Mouse (Mus musculus) neutrophil, adult 5-6 weeks (primary cell): ENCODE results near the gene Ryr1. TPM values are rescaled to one million over a fixed set of nuclear protein-coding genes. Genes with fewer than 3 reads are reported as not detected.

Experiments
- ATAC-seq: fragments of 151-379, 151-347 bp; 2 replicates; pipeline ENCODE4 v1.8.0; 2017; ENCODE audit warnings: mild to moderate bottlenecking, moderate TSS enrichment; ENCODE audit not compliant: insufficient number of reproducible peaks, poor library complexity, low FRiP score, severe bottlenecking; ENCODE audit errors: extremely low read depth
- total RNA-seq: library from RNA; stranded (forward); fragments of 200-1000 nt; gene quantifications from 2 replicates; pipeline ENCODE4 v1.2.3, GENCODE M21; 2017

Ryr1 gene
- total RNA-seq, 1 experiment from 2014 or later, result 1.0 TPM

- no peak for ATAC-seq
Measured at GRCm38 (mm10) chr7:29044302-29044701, 80.7 kb downstream of the Ryr1 start.

- no peak for ATAC-seq
Measured at GRCm38 (mm10) chr7:29043674-29044057, 81.3 kb downstream of the Ryr1 start.

DNA sequence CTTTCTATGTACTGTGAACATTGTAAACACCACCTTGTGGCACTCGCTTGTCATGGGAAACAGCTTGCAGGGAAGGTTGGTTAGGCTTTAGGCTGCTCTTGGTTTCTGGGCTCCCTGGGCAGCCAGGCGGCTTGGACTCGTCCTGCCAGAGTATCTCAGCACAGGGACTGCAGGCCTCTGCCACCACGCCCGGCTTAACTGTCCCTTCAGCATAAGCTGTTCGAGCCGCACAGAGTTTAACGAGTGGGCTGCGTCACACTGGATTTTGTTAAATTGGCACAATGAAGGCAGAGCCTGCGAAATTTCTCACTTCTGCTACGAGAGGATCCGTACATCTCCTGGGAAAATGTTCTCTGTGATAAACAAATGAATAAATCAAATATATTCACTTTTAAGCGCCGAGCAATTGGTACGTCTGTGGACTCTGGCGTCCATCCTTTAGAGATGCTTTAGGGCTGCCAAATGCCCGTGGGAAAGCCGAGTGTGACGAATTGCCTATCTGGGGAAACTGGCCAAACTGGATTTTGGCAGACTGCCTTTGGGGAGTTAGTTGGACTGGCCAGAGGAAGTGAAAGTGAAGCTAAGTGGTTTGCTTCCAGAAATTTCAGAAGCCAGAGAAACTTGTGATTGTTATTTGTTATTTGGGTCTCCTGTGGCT lies 81.8 kb downstream of the Ryr1 start:
- no peak for ATAC-seq

DNA sequence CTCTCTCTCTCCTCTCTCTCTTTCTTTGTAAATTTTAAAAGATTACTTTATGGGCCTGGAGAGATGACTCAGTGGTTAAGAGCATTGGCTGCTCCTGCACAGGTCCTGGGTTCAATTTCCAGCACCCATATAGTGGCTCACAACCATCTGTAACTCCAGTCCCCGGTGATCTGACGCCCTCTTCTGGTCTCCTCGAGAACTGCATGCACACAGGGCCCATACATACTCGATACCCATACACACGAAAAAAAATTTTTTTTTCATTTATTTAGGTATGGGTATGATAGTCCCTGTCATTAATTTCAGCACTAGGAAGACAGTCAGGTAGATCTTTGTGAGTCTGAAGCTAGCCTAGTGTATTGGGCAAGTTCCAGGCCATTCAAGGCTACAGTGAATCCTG lies 83.8 kb downstream of the Ryr1 start:
- no peak for ATAC-seq

- ATAC-seq, result no peak
Measured at GRCm38 (mm10) chr7:29039985-29040661, 84.9 kb downstream of the Ryr1 start.

GRCm38 (mm10) chr7:29039604-29039984 lies 85.4 kb downstream of the Ryr1 start:
- ATAC-seq, result peak; percentile 81

- ATAC-seq, result no peak
Measured at GRCm38 (mm10) chr7:29037261-29037660, 87.7 kb downstream of the Ryr1 start.

- peak; percentile 41; the same call in 1 of the 2 replicates for ATAC-seq
Measured at GRCm38 (mm10) chr7:29032685-29033084, 92.3 kb downstream of the Ryr1 start.

- ATAC-seq, result no peak
Measured at GRCm38 (mm10) chr7:29031641-29032040, 93.3 kb downstream of the Ryr1 start.

DNA sequence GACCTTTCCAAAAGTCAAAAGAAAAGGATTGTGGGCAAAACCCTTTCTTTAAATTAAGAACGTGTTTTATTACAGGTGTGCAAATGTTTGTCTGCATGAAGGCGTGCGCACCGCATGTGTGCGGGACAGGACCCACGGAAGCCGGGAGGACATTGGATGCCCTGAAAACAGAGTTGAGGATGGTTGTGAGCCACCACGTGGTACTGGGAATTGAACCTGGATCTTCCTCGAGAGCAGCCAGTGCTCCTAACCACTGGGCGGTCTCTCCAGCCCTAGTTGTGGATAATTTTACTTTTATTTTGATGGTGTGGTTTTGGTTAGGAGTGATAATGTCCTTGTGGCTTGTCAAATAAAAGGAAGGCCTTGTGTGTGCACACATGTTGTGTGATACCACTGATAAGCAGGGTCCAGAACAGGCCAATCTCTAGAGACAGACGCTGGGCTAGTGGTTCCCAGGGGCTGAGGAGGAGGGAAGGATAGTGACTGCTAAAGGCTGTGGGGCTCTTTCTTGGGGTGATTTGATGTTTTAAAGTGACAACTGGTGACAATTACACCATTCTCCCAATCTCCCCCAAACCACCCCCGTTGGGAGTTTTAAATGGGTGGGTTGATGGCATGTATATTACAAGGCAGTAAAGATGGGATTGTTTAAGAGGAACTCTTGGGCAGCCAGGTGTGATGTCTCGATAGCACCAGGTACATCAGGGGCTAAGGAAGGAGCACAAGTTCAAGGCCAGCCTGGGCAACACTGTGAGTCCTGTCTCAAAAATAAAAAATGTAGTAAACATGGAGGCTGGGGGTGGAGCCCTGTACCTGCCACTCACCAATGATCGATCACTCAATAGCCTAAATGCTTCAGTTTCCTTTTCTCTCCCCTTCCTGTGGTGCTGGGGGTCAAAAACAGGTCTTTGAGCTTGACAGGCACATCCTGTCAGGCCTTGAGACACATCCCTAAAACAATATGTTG lies 95.0 kb downstream of the Ryr1 start:
- no peak for ATAC-seq

- ATAC-seq, result no peak
Measured at GRCm38 (mm10) chr7:29028761-29029160, 96.2 kb downstream of the Ryr1 start.

DNA sequence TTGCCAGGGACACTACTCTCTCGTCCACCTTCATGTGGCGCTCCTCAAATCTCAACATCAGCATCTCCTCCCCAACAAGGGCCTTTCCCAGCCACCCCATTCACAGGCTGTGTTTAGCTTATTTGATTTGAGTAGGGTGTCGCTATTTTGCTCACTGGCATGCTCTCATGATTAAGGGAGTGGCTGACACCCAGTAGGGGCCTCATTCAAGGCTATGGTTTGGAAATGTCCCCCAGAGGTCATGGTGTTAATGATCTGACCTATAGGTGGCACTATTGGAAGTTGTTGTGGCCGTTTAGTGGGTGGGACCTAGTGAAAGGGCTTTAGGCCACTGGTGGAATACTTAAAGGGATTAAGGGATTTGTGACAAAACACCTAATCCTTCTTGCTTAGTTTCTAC lies 98.2 kb downstream of the Ryr1 start:
- ATAC-seq, result no peak

DNA sequence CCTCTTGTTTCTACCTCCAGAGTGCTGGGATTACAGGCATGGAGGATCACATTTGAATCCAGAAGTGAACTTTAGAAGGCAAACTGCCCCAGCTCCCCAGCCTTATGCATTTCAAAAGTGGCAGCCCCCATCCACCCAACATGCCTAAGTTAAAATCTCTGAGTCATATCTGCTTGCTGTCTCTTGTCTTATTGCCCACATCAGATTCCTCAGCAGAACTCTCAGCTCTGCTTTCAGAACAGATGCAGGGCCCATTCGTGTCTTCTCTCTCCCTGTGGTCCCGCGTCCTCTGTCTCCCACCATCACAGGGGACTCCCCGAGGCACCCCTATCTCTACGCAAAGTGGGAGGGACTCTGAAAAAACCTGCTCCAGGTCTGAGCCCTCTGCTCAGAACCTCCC lies 98.8 kb downstream of the Ryr1 start:
- ATAC-seq, result no peak

GRCm38 (mm10) chr7:29025566-29025965 lies 99.4 kb downstream of the Ryr1 start:
- no peak for ATAC-seq

DNA sequence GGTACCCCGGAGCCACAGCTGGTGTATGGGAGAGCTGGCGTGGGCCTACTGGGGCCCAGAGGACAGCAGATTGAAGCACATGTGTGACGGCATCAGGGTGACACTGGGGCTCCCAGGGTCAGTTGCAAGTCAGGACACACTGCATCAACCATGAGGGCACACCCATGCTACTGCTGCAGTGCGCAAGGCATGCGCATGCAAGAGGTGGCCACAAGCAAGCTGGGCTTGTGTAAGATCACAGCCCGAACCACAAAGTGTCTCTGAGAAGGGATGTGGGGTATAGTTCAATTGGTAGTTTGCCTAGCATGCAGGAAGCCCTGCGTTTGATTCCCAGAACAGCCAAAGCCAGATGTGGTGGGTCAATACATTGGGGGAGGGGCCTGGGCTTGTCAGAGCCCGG lies 101.5 kb downstream of the Ryr1 start:
- no peak for ATAC-seq

- ATAC-seq, result no peak
Measured at GRCm38 (mm10) chr7:29022479-29022878, 102.5 kb downstream of the Ryr1 start.

DNA sequence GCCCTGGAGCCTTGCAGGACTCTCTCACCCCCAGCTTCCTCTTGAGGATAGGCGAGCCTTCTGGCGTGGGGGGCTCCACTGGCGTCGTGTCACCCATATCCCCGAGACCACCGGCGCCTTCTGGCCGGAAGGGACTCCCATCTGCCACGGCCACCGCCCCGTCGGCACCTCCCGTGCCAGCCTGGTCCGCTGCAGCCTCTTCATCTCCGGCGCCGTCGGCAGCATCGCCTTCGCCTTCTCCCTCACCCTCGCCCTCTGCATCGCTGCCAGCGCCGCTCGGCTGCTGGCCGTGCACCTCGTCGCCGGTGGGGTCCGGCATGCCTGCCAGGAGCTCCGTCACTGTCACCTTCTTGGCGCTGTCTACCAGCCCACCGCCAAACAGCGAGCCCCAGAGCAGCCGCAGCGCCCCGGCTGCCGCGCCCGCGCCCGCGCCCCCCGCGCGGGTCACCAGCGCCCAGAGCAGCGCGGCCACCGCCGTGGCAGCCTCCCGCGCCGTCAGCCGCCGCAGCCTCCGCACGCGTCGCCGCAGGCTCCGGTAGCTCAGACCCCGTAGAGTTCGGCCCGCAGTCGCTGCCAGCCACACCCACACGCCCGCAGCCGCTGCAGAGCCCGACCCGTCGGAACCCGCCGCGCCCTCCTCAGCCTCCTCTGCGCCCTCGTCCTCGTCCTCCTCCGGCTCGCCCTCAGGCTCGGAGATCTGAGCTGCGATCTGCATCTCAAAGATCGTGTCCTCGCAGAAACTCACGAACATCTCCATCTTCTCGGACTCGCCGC lies 105.3 kb downstream of the Ryr1 start:
- no peak for ATAC-seq

DNA sequence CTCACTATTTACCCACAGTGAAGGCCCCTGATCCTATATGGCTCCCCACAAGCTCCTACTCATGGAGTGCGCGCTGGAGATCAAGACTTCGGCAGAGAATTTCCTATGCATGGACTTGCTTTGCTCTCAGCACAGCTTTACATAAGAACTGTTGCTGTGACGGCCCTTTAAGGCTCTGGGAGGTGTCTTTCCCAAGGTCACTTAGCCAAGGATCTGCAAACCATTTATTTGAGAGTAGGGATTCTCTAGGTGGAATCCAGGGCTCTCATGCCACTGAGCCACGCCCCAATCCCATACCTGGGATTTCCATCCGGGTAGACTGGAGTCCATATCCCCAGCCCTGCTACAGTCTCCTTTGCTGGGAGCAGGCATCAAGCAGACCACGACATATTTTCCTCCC lies 107.8 kb downstream of the Ryr1 start:
- ATAC-seq, result no peak

GRCm38 (mm10) chr7:29016440-29016839 lies 108.5 kb downstream of the Ryr1 start:
- ATAC-seq, result no peak
